Mouse (Mus musculus): ENCODE measurements around the gene Fgf10.

The Fgf10 gene

DNA sequence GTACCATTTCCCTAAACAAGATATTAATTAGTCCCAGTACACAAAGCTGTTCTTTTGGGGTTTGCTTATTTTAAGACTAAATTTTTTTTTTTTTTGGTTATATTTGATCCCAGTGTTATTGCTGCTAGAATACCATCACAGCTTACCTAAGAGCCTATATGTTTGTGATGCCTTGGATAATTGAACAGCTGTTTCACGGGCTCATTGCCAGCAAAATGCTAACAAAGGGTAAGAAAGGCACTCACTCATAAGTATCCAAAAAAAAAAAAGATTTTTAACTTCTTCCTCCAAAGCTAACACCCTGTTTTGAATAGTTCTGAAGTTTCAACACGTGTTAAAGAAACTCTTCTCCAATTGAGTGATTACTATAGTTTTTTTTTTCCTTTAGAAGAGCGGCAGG is 48.8 kb downstream of the Fgf10 start:
- no peak for DNase-seq

DNA sequence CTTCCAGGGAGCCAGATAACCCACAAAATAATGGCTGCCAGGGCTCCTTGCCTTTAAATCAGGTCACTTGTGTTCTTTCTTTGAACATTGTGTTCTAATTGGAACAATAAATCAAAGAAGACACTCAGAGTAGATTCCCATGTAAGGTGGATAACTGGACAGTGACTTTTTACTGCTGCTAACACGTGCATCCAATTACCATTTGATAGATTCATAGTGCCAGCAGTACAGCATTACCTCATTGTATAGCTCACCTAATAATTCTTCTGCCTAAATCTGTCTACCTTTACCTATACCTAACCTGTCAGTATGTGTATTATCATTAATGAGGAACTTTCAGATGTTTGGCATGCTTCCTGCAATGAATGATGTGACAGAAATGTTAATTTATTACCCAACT is 52.1 kb downstream of the Fgf10 start:
- DNase-seq = no peak

DNA sequence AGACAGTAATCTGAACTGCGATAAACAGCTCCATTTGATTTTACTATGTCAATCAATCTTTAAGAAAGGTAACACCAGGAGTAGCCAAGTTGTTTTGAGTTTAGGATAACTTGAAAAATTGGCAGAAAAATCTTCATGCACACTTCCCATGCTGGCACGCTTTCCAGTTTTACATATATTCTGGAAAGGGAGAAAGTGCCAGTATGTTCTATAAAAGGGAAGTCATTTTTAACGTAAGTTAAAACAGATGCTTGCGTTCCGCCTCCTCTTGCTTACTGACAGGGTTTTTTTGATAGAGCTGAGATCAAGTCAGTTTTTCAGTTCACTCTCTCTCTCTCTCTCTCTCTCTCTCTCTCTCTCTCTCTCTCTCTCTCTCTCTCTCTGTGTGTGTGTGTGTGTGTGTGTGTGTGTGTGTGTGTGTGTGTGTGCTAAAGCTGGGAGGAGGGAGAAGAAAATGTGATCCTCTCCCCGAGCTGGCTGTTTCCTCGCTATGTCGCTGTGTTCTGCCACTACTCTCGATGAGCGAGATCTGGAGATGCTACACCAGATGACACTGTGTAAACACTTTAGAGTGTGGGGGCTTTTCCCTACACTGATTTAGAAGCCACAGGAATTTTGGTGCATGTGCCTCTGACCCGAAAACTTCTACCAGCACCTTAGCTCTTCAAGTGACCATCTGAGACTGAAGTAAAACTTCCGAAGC is 62.4 kb downstream of the Fgf10 start:
- DNase-seq = no peak

DNA sequence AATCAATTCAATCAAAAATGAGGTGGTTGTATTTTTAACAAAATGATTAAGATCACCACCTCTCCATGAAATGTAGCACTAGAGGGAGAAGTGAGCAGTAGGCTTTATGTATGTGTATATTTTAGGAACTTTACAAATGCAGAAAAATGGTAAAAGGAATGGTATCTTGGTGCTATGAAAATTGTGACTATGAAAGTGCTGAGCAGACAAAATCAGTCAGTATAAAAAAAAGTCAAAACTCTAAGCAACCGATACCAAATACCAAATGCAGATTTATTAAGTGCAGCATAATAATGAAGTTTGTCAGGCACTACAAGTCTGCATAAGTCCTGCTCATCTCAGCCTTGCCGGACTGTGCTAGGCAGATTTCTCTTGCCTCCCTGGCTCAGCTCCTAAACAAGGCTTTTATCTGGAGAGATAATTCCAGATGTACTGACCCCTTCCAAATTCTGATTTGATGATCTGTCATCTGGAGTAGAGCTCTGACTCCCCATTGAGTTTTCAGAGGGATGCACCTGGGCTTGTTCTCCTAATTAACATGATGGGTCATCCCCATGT is 70.3 kb downstream of the Fgf10 start:
- no peak for DNase-seq

DNA sequence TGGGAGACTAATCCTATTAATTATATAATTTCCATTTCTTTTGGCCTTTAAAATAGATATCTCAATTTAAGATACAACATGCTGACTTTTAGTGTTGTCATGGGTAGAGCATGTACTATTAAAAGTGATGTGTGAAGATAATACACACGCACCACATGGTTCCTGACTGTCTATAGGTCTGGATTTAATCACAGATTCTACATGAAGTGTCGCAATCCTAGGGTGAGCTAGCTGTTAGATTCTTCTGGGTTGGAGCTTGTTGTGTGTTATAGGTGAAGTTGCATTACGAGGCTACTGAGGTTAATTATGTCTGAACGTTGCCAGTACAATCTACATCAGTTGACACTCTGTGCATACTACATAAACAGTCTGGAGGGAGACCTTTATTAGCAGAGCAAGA is 73.2 kb downstream of the Fgf10 start:
- no peak for DNase-seq

DNA sequence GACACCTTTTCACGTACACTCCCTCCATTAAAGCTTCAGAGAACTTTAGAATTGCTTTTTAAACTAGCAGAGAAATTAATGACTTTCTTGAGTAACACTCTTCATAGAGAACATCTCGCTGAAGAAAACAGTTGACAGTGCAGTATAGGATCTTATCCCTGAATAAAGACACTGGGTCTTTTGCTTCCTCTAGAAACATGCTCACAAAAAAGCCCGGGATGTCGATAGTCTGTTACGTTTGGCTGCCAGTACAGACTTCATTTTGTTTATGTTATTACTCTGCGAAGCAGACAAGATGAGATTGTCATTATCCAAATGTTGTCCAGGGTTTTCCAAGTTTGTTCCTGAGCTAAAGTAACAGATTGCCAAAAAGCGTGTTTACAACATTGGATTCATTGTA is 75.2 kb downstream of the Fgf10 start:
- no peak for DNase-seq

DNA sequence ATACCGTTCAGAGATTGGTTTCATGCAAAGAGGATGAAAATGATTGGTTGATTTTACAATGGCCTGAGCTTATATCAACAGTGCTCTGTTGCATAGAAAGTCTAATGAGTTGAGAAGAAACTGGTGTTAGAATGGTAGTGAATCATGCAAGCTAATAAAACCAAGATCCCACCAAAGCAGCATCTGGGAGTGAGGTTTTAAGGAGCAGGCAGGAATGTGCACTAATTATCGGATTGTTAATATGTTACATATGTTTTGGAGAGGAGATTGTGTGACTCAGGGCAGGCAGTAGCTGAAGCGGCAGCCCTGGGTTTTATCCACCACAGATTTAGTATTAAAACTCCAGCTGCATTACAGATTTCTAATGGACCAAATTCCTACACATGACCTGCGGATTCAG is 76.8 kb downstream of the Fgf10 start:
- no peak for DNase-seq

DNA sequence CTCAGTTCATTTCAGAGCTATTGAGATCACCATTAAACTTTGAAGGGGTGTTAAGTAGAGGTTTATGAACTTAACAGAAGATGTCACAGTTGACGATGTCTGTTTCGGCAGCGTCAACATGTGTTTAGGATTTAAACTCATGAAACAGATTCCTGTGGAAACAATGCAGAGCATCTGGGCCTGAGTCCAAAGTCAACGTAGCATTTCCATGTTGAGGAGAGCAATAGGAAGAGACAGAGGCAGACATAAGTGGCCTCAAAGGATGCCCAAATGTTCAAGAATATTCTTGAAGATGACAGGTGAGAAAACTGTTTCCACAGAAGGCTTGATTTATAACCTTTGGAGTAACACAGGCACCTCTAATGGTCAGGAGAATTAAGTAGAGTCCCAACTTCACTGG is 84.4 kb downstream of the Fgf10 start:
- DNase-seq = no peak

DNA sequence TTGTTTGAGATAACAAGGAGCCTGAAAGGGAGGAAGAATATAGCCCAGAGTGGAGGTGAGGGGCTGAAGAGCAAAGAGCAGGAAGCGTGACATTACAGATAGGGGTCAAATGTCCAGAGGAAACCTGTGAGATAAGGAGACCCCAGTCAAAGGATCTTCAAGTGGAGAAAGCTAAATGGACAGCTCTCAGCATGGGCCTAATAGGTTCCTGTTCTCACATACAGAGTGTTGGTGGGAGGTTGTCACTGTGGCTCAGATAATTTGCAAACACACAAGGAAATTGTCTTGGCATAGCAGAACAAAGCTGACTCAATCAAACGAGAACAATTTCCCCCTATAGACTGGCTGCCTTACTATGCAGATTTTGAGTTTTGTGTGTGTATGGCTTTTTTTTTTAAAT is 89.4 kb downstream of the Fgf10 start:
- DNase-seq = no peak

DNA sequence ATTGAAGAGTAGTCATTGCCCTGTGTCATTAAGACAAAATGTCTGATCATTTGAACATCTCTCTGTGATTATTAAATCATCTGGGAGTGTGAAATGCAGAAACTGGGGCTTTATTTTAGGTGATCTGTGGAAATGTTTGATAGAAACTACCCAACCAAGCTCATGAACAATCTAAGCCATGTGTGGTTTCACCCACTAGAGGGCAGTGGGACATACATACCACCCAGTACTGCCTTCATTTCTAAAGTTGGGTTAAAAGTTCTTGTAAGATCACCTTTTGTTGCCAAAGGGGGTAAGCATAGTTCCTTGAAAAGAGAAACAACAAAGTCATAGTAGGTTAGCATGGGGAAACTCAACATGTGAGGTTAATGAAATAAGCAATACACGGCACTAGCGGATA is 93.4 kb downstream of the Fgf10 start:
- no peak for DNase-seq

DNA sequence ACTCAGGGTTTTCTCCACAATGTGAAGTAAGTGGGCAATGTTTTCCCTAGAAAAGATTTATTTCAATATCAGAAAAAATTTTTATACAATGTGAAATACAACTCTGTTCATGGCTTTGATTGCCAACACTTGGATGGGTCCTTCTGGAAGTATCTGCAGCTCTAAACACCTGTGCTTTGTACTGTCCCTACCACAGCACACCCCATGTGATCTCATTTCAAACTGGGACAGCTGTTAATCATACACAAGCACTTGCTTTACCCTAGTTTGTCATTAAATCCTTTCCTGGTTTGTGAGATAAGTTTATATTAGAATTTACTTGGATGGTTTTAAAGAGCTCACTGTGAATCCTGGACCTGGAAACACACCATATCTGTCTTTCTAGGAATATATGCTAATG is 102.6 kb downstream of the Fgf10 start:
- DNase-seq = no peak

DNA sequence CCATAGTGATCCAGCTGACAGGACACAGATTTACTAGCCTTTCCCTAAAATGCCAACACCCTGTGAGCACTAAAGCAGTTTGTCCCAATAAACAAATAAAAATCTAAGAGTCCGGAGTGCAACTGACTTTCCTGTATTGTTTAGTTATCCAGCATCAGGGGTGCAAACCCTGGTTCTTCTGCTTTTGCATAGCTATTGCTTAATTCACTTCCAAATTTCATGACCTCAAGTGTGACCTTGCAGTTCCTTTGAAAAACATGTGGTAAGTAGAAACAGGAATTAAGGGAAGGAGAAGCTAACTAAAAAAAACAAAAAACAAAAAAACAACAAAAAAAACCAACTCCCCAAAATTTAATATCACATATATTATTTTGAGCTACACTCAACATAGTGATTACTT is 105.6 kb downstream of the Fgf10 start:
- no peak for DNase-seq

DNA sequence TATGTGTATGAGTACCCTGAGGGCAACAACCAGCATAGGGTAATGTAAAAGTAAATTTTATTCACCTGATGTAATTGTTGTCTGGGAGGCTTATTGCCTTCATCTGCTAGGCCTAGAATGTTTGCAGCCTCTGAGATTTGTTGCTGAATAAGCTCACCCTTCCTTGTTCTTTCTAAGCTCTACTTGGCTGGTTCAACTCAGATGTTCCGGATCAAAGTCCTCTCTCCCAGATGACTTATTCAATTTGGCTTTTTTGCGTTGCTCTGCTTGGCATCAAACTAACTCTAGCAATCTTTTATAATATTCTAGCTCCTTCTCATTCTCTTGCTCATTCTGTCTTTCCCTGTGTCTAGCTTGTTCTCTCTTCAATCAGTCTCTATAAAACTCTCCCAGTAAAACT is 109.6 kb downstream of the Fgf10 start:
- no peak for DNase-seq

DNA sequence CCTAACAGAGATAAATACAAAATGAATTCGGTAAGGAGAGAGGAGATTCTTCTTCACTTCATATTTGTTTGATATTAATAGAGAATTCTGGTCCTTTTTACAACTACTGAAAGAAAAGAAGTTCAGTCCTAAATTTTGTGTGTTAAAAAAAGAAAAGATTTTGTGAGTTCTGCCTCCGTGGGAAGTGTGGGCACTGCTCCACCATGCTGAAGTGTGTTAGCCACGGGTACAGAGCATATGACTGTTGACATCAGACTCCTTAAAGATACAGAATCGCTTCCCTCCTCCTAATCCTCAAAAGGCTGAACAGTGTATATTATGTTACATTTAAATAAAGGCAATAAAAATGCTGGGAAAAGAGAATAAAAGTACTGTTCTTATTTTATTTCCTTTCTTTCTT is 122.2 kb downstream of the Fgf10 start:
- no peak for DNase-seq

DNA sequence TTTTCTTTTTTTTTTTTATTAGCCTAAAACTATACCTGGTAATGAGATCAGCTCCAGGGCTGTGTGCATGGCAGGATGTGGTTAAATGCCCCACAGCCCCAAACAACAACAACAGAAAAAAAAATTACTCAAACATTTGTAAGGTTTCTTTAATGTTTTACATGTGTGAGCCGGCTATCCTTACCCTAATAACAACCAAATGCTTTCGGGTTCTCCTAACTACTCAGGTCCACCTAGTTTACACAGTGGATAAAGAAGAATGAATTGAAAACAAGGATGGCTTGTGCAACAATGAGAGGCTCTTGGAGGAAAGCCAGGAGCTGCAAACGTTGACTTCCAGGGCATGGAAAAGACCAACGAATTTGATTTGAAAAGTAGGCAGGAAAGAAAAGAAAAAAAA is 122.6 kb downstream of the Fgf10 start:
- peak; percentile 40 for DNase-seq

DNA sequence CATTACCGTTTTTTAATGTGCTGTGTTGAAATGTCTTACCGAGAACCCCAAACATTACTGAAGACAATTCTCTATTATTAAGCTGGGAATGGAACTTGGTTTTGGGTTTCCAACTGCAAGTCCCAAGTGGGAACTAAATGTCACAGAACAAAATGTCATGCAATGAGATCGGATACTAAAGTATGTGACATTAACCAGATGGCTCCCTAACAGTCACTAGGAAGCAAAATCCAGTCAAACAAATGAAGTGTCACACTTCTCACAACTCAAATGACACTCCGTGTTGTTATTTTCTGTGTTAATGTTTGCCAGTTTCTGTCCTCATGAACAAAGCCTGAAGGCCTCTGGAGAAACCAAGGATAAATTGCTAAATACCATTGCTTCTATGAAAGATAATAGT is 130.6 kb downstream of the Fgf10 start:
- DNase-seq = peak; percentile 2

DNA sequence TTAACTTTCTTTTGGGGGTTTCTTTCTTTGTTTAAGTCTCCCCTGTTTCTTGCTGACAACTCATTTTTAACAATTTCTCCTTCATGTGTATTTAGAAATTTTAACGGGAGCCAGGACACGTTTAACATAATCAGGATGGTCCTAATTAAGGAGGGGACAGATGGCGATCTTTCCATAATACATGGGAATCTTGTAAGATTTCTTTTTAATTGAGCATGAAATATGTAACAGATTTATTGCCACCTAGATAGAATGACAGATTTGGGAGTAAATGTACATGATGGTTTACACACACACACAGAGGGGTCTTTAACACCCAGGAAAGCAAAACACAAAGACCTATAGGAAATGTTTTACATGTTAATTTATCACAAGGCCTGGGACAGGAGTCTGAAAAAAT is 137.1 kb downstream of the Fgf10 start:
- DNase-seq = no peak

DNA sequence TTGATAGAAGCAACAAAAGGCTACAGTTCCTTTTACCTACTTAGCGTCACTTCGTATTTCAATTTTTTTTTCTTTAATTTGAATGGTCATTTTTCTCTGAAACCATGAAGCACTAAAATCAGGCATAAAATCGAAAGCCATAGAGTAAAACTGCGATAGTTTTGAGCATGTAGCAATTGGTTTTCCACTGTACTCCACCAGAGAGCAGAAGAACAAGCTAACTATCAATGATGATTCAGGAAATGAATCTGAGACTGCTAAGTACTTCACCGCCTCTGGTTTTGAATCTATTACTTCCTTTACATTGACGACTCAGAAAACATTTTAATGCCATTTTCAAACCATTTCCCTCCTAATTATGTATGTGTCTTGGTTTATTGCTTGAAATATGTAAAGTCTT is 150.2 kb downstream of the Fgf10 start:
- no peak for DNase-seq

DNA sequence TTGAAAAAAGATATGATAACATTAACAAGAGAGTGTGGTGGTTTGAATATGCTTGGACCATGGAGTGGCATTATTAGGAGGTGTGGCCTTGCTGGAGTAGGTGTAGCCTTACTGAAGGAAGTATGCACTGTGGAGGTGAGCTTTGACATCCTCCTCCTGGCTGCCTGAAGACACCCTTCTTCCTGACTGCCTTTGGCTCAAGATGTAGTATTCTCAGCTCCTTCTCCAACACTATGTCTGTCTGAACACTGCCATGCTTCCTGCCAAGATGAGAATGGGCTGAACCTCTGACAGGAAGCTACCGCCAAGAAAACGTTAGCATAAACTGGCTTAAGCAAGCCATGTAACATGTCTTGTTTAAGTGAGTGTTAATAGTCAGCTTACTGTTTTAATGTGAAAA is 153.5 kb downstream of the Fgf10 start:
- no peak for DNase-seq

DNA sequence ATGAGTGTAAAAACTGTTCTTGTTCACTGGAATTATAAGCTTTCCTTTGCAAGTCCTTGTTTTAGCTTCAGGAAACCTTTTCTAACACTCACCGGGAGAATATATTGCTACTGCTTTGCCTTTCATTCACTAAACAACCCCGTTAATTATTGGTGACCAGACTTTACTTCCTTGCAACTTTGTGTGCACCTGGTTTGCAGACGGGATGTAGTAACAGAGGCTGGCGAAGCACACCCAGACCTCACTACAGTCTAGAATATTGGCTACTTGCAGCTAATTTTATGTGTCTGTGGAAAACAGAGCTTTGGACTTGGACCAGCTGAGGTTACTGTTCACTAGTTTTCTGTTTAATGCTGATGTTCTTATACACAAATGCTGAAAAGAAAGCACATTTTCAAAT is 155.5 kb downstream of the Fgf10 start:
- no peak for DNase-seq

DNA sequence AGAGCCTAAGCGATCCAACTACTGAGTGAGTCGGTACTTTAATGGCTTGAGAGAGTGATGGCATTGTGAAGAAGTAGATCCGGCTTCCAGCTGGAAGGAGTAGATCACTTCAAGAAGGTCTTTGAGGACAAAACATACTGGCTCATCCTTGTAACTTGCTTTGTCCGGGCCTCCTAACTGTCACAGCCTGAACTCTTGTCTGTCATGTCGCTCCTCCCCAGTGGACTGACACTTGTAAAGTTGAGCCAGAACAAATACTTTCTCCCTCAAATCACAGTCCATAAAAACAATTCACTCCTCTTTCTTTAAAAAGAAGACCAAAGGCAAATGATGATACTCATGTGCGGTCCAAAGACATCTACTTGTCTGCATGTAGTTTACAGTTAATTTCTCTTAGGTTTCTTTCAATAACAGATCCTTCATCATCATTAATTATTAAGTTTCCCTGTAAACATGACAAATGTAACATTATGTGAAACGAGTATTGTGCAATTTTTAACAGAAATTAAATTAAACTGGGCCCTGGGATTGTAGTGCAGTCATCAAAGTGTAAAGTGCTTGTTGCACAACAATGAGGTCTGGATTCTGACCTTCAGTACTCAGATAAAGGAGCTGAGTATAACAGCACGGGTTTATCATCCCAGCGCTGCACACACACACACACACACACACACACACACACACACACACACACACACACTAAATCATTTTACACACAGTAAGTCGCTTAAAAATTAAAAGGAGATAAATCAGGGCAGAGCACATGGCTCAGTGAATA is 159.2 kb downstream of the Fgf10 start:
- DNase-seq = peak; percentile 13

DNA sequence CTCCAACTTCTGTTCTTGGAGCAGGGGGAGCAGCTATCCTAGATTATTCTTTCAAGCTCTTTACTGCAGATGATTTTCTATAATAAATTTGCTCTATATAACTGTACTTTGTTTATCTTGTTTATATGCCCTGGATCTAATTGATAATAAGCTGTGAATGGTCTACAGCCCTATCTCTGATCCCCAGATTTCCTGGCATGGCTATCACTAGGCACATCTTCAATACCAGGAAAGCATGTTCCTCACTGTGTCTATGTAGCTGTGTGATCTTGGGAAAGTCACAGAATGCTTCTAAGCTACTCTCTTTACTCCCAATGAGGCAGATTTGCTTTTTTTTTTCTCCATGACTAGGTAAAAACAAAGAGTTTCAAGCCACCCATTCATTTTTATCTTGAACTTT is 164.4 kb downstream of the Fgf10 start:
- no peak for DNase-seq

DNA sequence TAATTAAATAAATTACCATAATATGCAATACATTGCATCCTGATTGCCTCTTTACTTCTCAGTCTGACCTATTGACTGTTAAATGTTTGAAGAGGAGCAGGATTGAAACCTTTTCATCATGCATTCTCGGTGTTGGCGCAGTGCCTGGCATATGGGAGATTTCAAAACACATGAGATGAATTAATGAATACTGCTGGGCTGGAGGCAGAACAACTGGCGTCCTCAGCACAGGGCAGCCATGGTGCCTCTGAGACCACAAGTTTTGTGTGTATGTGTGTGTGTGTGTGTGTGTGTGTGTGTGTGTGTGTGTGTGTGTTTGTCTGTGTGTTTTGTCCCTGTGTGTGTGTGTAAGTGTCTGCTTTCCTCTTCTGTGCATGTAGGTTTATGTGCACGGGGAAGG is 165.5 kb downstream of the Fgf10 start:
- DNase-seq = peak; percentile 53
